Mouse (Mus musculus): Measurements from ENCODE around the gene Aqp9. TPM values are rescaled to one million over a fixed set of nuclear protein-coding genes. Genes with fewer than 3 reads are reported as not detected.

Aqp9 gene
- total and polyA plus RNA-seq, 3 experiments: 64.8 to 76.1 TPM; not detected in 1

GRCm38 (mm10) chr9:71179276-71179896 is 10.9 kb upstream of the Aqp9 start:
- peak; percentile 77 for TF ChIP-seq TCF12 (IDR thresholded peaks at IDR 0.05; ENCODE audit: low read depth, low read length)
- no peak for TF ChIP-seq TBP (IDR thresholded peaks at IDR 0.05; ENCODE audit: low read depth, low read length)
- no peak for TF ChIP-seq MAZ (IDR thresholded peaks at IDR 0.05; ENCODE audit: low read depth, low read length)
- peak; percentile 30; the same call in 1 of the 2 replicates for TF ChIP-seq TAL1 (IDR thresholded peaks at IDR 0.05; ENCODE audit: low read length)
- no peak for TF ChIP-seq MYB (IDR thresholded peaks at IDR 0.05; ENCODE audit: low read depth, low read length)
- TF ChIP-seq EP300 (IDR thresholded peaks at IDR 0.05; ENCODE audit: low read depth in 1 of 2, low read length in 2 of 2): peak; percentile 55 to 85
- peak; percentile 70 for TF ChIP-seq ETS1 (IDR thresholded peaks at IDR 0.05; ENCODE audit: low read depth, low read length)
- peak; percentile 74 for TF ChIP-seq GATA1 (IDR thresholded peaks at IDR 0.05; ENCODE audit: low read depth, low read length)
- TF ChIP-seq ZKSCAN1 (IDR thresholded peaks at IDR 0.05; ENCODE audit: low read depth, low read length): no peak
- TF ChIP-seq MXI1 (IDR thresholded peaks at IDR 0.05; ENCODE audit: low read depth, low read length): no peak
- peak; percentile 85 for TF ChIP-seq BHLHE40 (IDR thresholded peaks at IDR 0.05; ENCODE audit: borderline replicate concordance, low read depth, low read length)
- no peak for TF ChIP-seq POLR2AphosphoS5 (IDR thresholded peaks at IDR 0.05; ENCODE audit: borderline replicate concordance, low read depth, low read length)
- TF ChIP-seq RCOR1 (IDR thresholded peaks at IDR 0.05; ENCODE audit: low read depth, low read length): peak; percentile 41; the same call in 1 of the 2 replicates
- no peak overlapping the region for H3K9ac ChIP-seq (ENCODE audit: control insufficient read depth, low read depth, low read length, poor library complexity, severe bottlenecking)
- H3K79me2 ChIP-seq (ENCODE audit: control insufficient read depth, insufficient read depth, low read length, poor library complexity): no peaks in the 10 kb centered on the region
- H3K4me1 ChIP-seq (ENCODE audit: control insufficient read depth in 1 of 2, insufficient read depth in 2 of 2, low read length in 2 of 2): peaks cover 3 to 16% of the 10 kb centered on the region in 2 experiments; a peak in 3 of 4 replicates
- H3K27ac ChIP-seq (ENCODE audit: control insufficient read depth, low read depth, low read length): peak overlapping the region; percentile 30
- H3K36me3 ChIP-seq (ENCODE audit: control insufficient read depth in 1 of 2, insufficient read depth in 2 of 2, low read length in 2 of 2): peaks cover 0 to 23% of the 10 kb centered on the region in 2 experiments; a peak in 2 of 4 replicates
- peak; percentile 62 for DNase-seq (ENCODE audit: low read depth, low spot score)
- H3K9me3 ChIP-seq (replicated peaks; ENCODE audit: insufficient read depth, low read length): no peaks in the 10 kb centered on the region
- no peaks in the 10 kb centered on the region for H3K27me3 ChIP-seq (ENCODE audit: control insufficient read depth in 1 of 2, insufficient read depth in 2 of 2, low read length in 2 of 2)
- H3K4me3 ChIP-seq (ENCODE audit: control insufficient read depth in 1 of 2, insufficient read depth in 1 of 2, low read depth in 2 of 2, low read length in 2 of 2): no peak overlapping the region

GRCm38 (mm10) chr9:71175686-71176085 is 7.2 kb upstream of the Aqp9 start:
- Histone ChIP-seq H3K9ac (ENCODE audit: control insufficient read depth, low read depth, low read length, poor library complexity, severe bottlenecking) (no peak overlapping the region), H3K79me2 (ENCODE audit: control insufficient read depth, insufficient read depth, low read length, poor library complexity) (no peaks in the 10 kb centered on the region), H3K4me1 (ENCODE audit: control insufficient read depth in 1 of 2, insufficient read depth in 2 of 2, low read length in 2 of 2) (peaks cover 3 to 21% of the 10 kb centered on the region in 2 experiments; a peak in 3 of 4 replicates), H3K36me3 (ENCODE audit: control insufficient read depth in 1 of 2, insufficient read depth in 2 of 2, low read length in 2 of 2) (peaks cover 0 to 31% of the 10 kb centered on the region in 2 experiments; a peak in 2 of 4 replicates), H3K9me3 (replicated peaks; ENCODE audit: insufficient read depth, low read length) (no peaks in the 10 kb centered on the region), H3K27me3 (ENCODE audit: control insufficient read depth in 1 of 2, insufficient read depth in 2 of 2, low read length in 2 of 2) (no peaks in the 10 kb centered on the region), H3K27ac (ENCODE audit: control insufficient read depth, low read depth, low read length) (no peak overlapping the region), H3K4me3 (ENCODE audit: control insufficient read depth in 1 of 2, insufficient read depth in 1 of 2, low read depth in 2 of 2, low read length in 2 of 2) (no peak overlapping the region)
- no peak for TF ChIP-seq ZC3H11A (IDR thresholded peaks at IDR 0.05; ENCODE audit: low read depth, low read length)
- TF ChIP-seq BHLHE40 (IDR thresholded peaks at IDR 0.05; ENCODE audit: borderline replicate concordance, low read depth, low read length): no peak
- TF ChIP-seq MXI1 (IDR thresholded peaks at IDR 0.05; ENCODE audit: low read depth, low read length): no peak
- TF ChIP-seq ETS1 (IDR thresholded peaks at IDR 0.05; ENCODE audit: low read depth, low read length): no peak
- TF ChIP-seq HCFC1 (IDR thresholded peaks at IDR 0.05; ENCODE audit: low read depth, low read length): no peak
- TF ChIP-seq TAL1 (IDR thresholded peaks at IDR 0.05; ENCODE audit: low read length): no peak
- TF ChIP-seq MEF2A (IDR thresholded peaks at IDR 0.05; ENCODE audit: extremely low read depth, insufficient replicate concordance, low read depth, low read length, poor library complexity, severe bottlenecking): no peak
- TF ChIP-seq MAX (IDR thresholded peaks at IDR 0.05; ENCODE audit: low read length): no peak
- no peak for TF ChIP-seq E2F4 (IDR thresholded peaks at IDR 0.05; ENCODE audit: borderline replicate concordance, low read depth, low read length)
- no peak for DNase-seq (ENCODE audit: low read depth, low spot score)

Measured in MEL (cell line).